Mouse (Mus musculus) liver, embryonic 15.5 days (tissue): ENCODE results near the gene Elane. TPM values are rescaled to one million over a fixed set of nuclear protein-coding genes. Genes with fewer than 3 reads are reported as not detected.

ENCODE experiments used
- ATAC-seq: fragments of 200-750 bp; cut with Nextera tagmentation; 2 replicates; pipeline ENCODE4 v1.8.0; 2017; ENCODE audit warnings: moderate number of reproducible peaks, mild to moderate bottlenecking, moderate library complexity; ENCODE audit not compliant: insufficient read depth
- H3K27ac ChIP-seq: fragments of 300-500 bp; sonication (generic); replicated peaks from 2 replicates; pipeline ENCODE4 v1.5.1; 2015; ENCODE audit warnings: mild to moderate bottlenecking, inconsistent platforms
- H3K27me3 ChIP-seq: fragments of 300-500 bp; sonication (generic); 2 replicates; pipeline ENCODE4 v1.6.1; 2015; ENCODE audit warnings: mild to moderate bottlenecking, inconsistent platforms
- H3K36me3 ChIP-seq: fragments of 300-500 bp; sonication (generic); replicated peaks from 2 replicates; pipeline ENCODE4 v1.6.1; 2015; ENCODE audit warnings: moderate library complexity, mild to moderate bottlenecking, inconsistent platforms
- H3K4me1 ChIP-seq: fragments of 300-500 bp; sonication (generic); replicated peaks from 2 replicates; pipeline ENCODE4 v1.6.1; 2015; ENCODE audit warnings: inconsistent platforms
- H3K4me2 ChIP-seq: fragments of 300-500 bp; sonication (generic); 2 replicates; pipeline ENCODE4 v1.6.1; 2015; ENCODE audit warnings: moderate library complexity, mild to moderate bottlenecking, inconsistent platforms
- H3K4me3 ChIP-seq: fragments of 300-500 bp; sonication (generic); replicated peaks from 2 replicates; pipeline ENCODE4 v1.5.1; 2015; ENCODE audit warnings: mild to moderate bottlenecking, inconsistent platforms
- H3K9ac ChIP-seq: fragments of 300-500 bp; sonication (generic); 2 replicates; pipeline ENCODE4 v1.6.1; 2015; ENCODE audit warnings: moderate library complexity, mild to moderate bottlenecking, inconsistent platforms
- H3K9me3 ChIP-seq: fragments of 300-500 bp; sonication (generic); replicated peaks from 2 replicates; pipeline ENCODE4 v1.6.1; 2016; ENCODE audit warnings: inconsistent platforms
- WGBS: fragments of 180-500 bp; shearing (Covaris S2); methylation state at CpG from one replicate; pipeline ENCODE4 v1.1.7; 2015; ENCODE audit warnings: mixed read lengths; ENCODE audit not compliant: insufficient replicate concordance; 5-methylcytosine and 5-hydroxymethylcytosine counted together
- polyA plus RNA-seq: library from polyadenylated mRNA; unstranded; fragments of >200 nt; fragmentation: Nextera tagmentation; extraction: Ambion mirVana; gene quantifications from 2 replicates; pipeline ENCODE4 v1.2.1, GENCODE M21; 2015

Elane gene
- polyA plus RNA-seq, 1 experiment from 2014 or later = 227 TPM

GRCm38 (mm10) chr10:79858416-79859074, 27.5 kb upstream of the Elane start:
- Histone ChIP-seq H3K4me3 (0 out of 2 replicates have a peak overlapping the region, but pooled peaks have one; percentile 97), H3K9ac (no peak overlapping the region), H3K27ac (no peak overlapping the region), H3K4me2 (peak overlapping the region; percentile 87; the same call in 1 of the 2 replicates), H3K27me3 (no peaks in the 10 kb centered on the region), H3K9me3 (no peaks in the 10 kb centered on the region), H3K4me1 (peaks cover 49% of the 10 kb centered on the region), H3K36me3 (peaks cover 74% of the 10 kb centered on the region)
- no peak for ATAC-seq
- 61% methylated on average over 17 of the region's 17 CpGs for WGBS

- 83% methylated on average over 11 of the region's 11 CpGs for WGBS
- Histone ChIP-seq H3K4me1 (peaks cover 45% of the 10 kb centered on the region), H3K4me2 (no peak overlapping the region), H3K9ac (no peak overlapping the region), H3K27ac (no peak overlapping the region), H3K4me3 (no peak overlapping the region), H3K9me3 (no peaks in the 10 kb centered on the region), H3K27me3 (no peaks in the 10 kb centered on the region), H3K36me3 (peaks cover 80% of the 10 kb centered on the region)
- no peak for ATAC-seq
These were observed 26.9 kb upstream of the Elane start for GRCm38 (mm10) chr10:79859116-79859515.

GRCm38 (mm10) chr10:79860079-79860911, 25.8 kb upstream of the Elane start:
- Histone ChIP-seq H3K9me3 (no peaks in the 10 kb centered on the region), H3K4me2 (no peak overlapping the region), H3K27me3 (no peaks in the 10 kb centered on the region), H3K9ac (no peak overlapping the region), H3K4me3 (no peak overlapping the region), H3K36me3 (peaks cover 91% of the 10 kb centered on the region), H3K4me1 (peaks cover 47% of the 10 kb centered on the region), H3K27ac (no peak overlapping the region)
- 89% methylated on average over 26 of the region's 26 CpGs for WGBS
- ATAC-seq = no peak

- no peak overlapping the region for H3K4me3 ChIP-seq
- H3K4me2 ChIP-seq = no peak overlapping the region
- H3K27ac ChIP-seq = no peak overlapping the region
- ATAC-seq = no peak
- 86% methylated on average over 25 of the region's 25 CpGs for WGBS
- no peak overlapping the region for H3K9ac ChIP-seq
- H3K27me3 ChIP-seq = no peaks in the 10 kb centered on the region
- no peaks in the 10 kb centered on the region for H3K9me3 ChIP-seq
- peaks cover 40% of the 10 kb centered on the region for H3K4me1 ChIP-seq
- peaks cover 88% of the 10 kb centered on the region for H3K36me3 ChIP-seq
These were observed 24.6 kb upstream of the Elane start for GRCm38 (mm10) chr10:79861230-79862048.

- no peaks in the 10 kb centered on the region for H3K27me3 ChIP-seq
- no peak overlapping the region for H3K4me2 ChIP-seq
- H3K36me3 ChIP-seq = peaks cover 80% of the 10 kb centered on the region
- ATAC-seq = no peak
- no peaks in the 10 kb centered on the region for H3K9me3 ChIP-seq
- H3K9ac ChIP-seq = no peak overlapping the region
- H3K4me1 ChIP-seq = peaks cover 33% of the 10 kb centered on the region
- no peak overlapping the region for H3K27ac ChIP-seq
- WGBS = 89% methylated on average over 23 of the region's 23 CpGs
- no peak overlapping the region for H3K4me3 ChIP-seq
These were observed 23.8 kb upstream of the Elane start for GRCm38 (mm10) chr10:79862049-79862788.

- WGBS = 80% methylated on average over 10 of the region's 10 CpGs
- no peak overlapping the region for H3K4me3 ChIP-seq
- no peak for ATAC-seq
- H3K4me1 ChIP-seq = peaks cover 26% of the 10 kb centered on the region
- no peaks in the 10 kb centered on the region for H3K27me3 ChIP-seq
- H3K9ac ChIP-seq = no peak overlapping the region
- no peaks in the 10 kb centered on the region for H3K9me3 ChIP-seq
- H3K27ac ChIP-seq = no peak overlapping the region
- peaks cover 73% of the 10 kb centered on the region for H3K36me3 ChIP-seq
- H3K4me2 ChIP-seq = no peak overlapping the region
These were observed 23.1 kb upstream of the Elane start for GRCm38 (mm10) chr10:79862925-79863324.

- peaks cover 12% of the 10 kb centered on the region for H3K4me1 ChIP-seq
- peaks cover 57% of the 10 kb centered on the region for H3K36me3 ChIP-seq
- H3K9me3 ChIP-seq = no peaks in the 10 kb centered on the region
- ATAC-seq = no peak
- 61% methylated on average over 10 of the region's 10 CpGs for WGBS
- H3K27ac ChIP-seq = no peak overlapping the region
- H3K27me3 ChIP-seq = no peaks in the 10 kb centered on the region
- H3K4me2 ChIP-seq = no peak overlapping the region
- no peak overlapping the region for H3K9ac ChIP-seq
- H3K4me3 ChIP-seq = no peak overlapping the region
These were observed 21.5 kb upstream of the Elane start for GRCm38 (mm10) chr10:79864351-79865188.

- peaks cover 8% of the 10 kb centered on the region for H3K4me1 ChIP-seq
- H3K4me2 ChIP-seq = no peak overlapping the region
- WGBS = 62% methylated on average over 12 of the region's 12 CpGs
- no peak overlapping the region for H3K9ac ChIP-seq
- no peaks in the 10 kb centered on the region for H3K27me3 ChIP-seq
- 0 out of 2 replicates have a peak, but pooled peaks have one; percentile 6 for ATAC-seq
- no peak overlapping the region for H3K4me3 ChIP-seq
- H3K27ac ChIP-seq = no peak overlapping the region
- peaks cover 50% of the 10 kb centered on the region for H3K36me3 ChIP-seq
- H3K9me3 ChIP-seq = no peaks in the 10 kb centered on the region
These were observed 20.9 kb upstream of the Elane start for GRCm38 (mm10) chr10:79865189-79865601.

- Histone ChIP-seq H3K9me3 (no peaks in the 10 kb centered on the region), H3K4me2 (no peak overlapping the region), H3K9ac (no peak overlapping the region), H3K4me3 (no peak overlapping the region), H3K4me1 (peaks cover 6% of the 10 kb centered on the region), H3K27ac (no peak overlapping the region), H3K27me3 (no peaks in the 10 kb centered on the region), H3K36me3 (peaks cover 44% of the 10 kb centered on the region)
- no peak for ATAC-seq
- 62% methylated on average over 19 of the region's 19 CpGs for WGBS
These were observed 20.2 kb upstream of the Elane start for GRCm38 (mm10) chr10:79865801-79866295.

GRCm38 (mm10) chr10:79866601-79867000, 19.4 kb upstream of the Elane start:
- ATAC-seq = no peak
- WGBS = 77% methylated on average over 11 of the region's 11 CpGs
- Histone ChIP-seq H3K36me3 (peaks cover 36% of the 10 kb centered on the region), H3K27me3 (peaks cover 4% of the 10 kb centered on the region; the same call in 1 of the 2 replicates), H3K9ac (no peak overlapping the region), H3K4me1 (peaks cover 6% of the 10 kb centered on the region), H3K27ac (no peak overlapping the region), H3K4me3 (no peak overlapping the region), H3K4me2 (no peak overlapping the region), H3K9me3 (no peaks in the 10 kb centered on the region)
